Mouse (Mus musculus) lung, embryonic 14.5 days (tissue): ENCODE results near the gene Tle4. TPM values are rescaled to one million over a fixed set of nuclear protein-coding genes. Genes with fewer than 3 reads are reported as not detected.
A peak's percentile ranks its signal among the peaks of the same experiment; 100 is the strongest.

Experiments used
- ATAC-seq: fragments of 200-750 bp; cut with Nextera tagmentation; 2 replicates; pipeline ENCODE4 v1.8.0; 2017; ENCODE audit warnings: mild to moderate bottlenecking, moderate TSS enrichment, moderate library complexity; ENCODE audit not compliant: insufficient read depth
- DNase-seq: peaks from one replicate; pipeline ENCODE4 v3.0.0-alpha.2; 2015
- H3K27ac ChIP-seq: fragments of 300-500 bp; sonication (generic); 2 replicates; pipeline ENCODE4 v1.5.1; 2014; ENCODE audit warnings: low read depth, mild to moderate bottlenecking, moderate library complexity
- H3K27me3 ChIP-seq: fragments of 300-500 bp; sonication (generic); 2 replicates; pipeline ENCODE4 v1.6.1; 2014; ENCODE audit warnings: low read length, control low read depth; ENCODE audit not compliant: insufficient read depth
- H3K36me3 ChIP-seq: fragments of 300-500 bp; sonication (generic); 2 replicates; pipeline ENCODE4 v1.6.1; 2014; ENCODE audit warnings: control low read depth; ENCODE audit not compliant: insufficient read depth
- H3K4me1 ChIP-seq: fragments of 300-500 bp; sonication (generic); 2 replicates; pipeline ENCODE4 v1.6.1; 2014; ENCODE audit warnings: antibody characterized with exemption, control low read depth; ENCODE audit not compliant: insufficient read depth
- H3K4me2 ChIP-seq: fragments of 300-500 bp; sonication (generic); 2 replicates; pipeline ENCODE4 v1.6.1; 2014; ENCODE audit warnings: mild to moderate bottlenecking
- H3K4me3 ChIP-seq: fragments of 300-500 bp; sonication (generic); 2 replicates; pipeline ENCODE4 v1.5.1; 2014; ENCODE audit warnings: low read depth, low read length
- H3K9ac ChIP-seq: fragments of 300-500 bp; sonication (generic); 2 replicates; pipeline ENCODE4 v1.6.1; 2014
- H3K9me3 ChIP-seq: fragments of 300-500 bp; sonication (generic); 2 replicates; pipeline ENCODE4 v1.6.1; 2016; ENCODE audit warnings: low read depth, low read length, control low read depth
- CTCF ChIP-seq: IDR thresholded peaks from 2 replicates; pipeline ENCODE4 v1.5.1; 2016; ENCODE audit warnings: antibody characterized with exemption, low read depth
- WGBS: fragments of 180-500 bp; shearing (Covaris S2); extraction: QIAGEN DNeasy Blood & Tissue Kit; methylation state at CpG from one replicate; pipeline ENCODE4 v1.1.7; 2014; 5-methylcytosine and 5-hydroxymethylcytosine counted together
- polyA plus RNA-seq: library from polyadenylated mRNA; unstranded; fragments of >200 nt; fragmentation: Nextera tagmentation; extraction: Ambion mirVana; gene quantifications from 2 replicates; pipeline ENCODE4 v1.2.1, GENCODE M21; 2014

Gene Tle4
- polyA plus RNA-seq, 1 experiment from 2014 or later = 16.9 TPM

- Histone ChIP-seq H3K4me3 (no peak overlapping the region), H3K4me2 (no peak overlapping the region), H3K9ac (no peak overlapping the region), H3K4me1 (no peaks in the 10 kb centered on the region), H3K9me3 (no peaks in the 10 kb centered on the region), H3K27me3 (no peaks in the 10 kb centered on the region), H3K36me3 (peaks cover 22% of the 10 kb centered on the region), H3K27ac (no peak overlapping the region)
- 86% methylated on average over 5 of the region's 5 CpGs for WGBS
- ATAC-seq (no peak), DNase-seq (no peak)
- no peak for TF ChIP-seq CTCF
These were observed 134.4 kb downstream of the Tle4 start for GRCm38 (mm10) chr19:14463281-14464079.

GRCm38 (mm10) chr19:14453486-14453885 lies 144.4 kb downstream of the Tle4 start:
- H3K4me3 ChIP-seq = no peak overlapping the region
- 89% methylated on average over 10 of the region's 10 CpGs for WGBS
- peaks cover 36% of the 10 kb centered on the region for H3K36me3 ChIP-seq
- H3K4me2 ChIP-seq = no peak overlapping the region
- H3K27ac ChIP-seq = no peak overlapping the region
- no peaks in the 10 kb centered on the region for H3K9me3 ChIP-seq
- TF ChIP-seq CTCF = no peak
- H3K9ac ChIP-seq = no peak overlapping the region
- no peaks in the 10 kb centered on the region for H3K4me1 ChIP-seq
- ATAC-seq = no peak
- no peak for DNase-seq
- no peaks in the 10 kb centered on the region for H3K27me3 ChIP-seq

- H3K4me3 ChIP-seq = no peak overlapping the region
These were observed 146.5 kb downstream of the Tle4 start for GRCm38 (mm10) chr19:14451329-14451728.

GRCm38 (mm10) chr19:14449738-14450137 lies 148.1 kb downstream of the Tle4 start:
- H3K36me3 ChIP-seq = peaks cover 30% of the 10 kb centered on the region
- no peaks in the 10 kb centered on the region for H3K27me3 ChIP-seq
- H3K9me3 ChIP-seq = no peaks in the 10 kb centered on the region
- H3K4me3 ChIP-seq = no peak overlapping the region
- no peak overlapping the region for H3K27ac ChIP-seq
- no peak overlapping the region for H3K4me2 ChIP-seq
- H3K9ac ChIP-seq = no peak overlapping the region
- 89% methylated on average over 3 of the region's 3 CpGs for WGBS
- H3K4me1 ChIP-seq = no peaks in the 10 kb centered on the region
- peak; percentile 34 for TF ChIP-seq CTCF
- DNase-seq = peak; percentile 41
- ATAC-seq = no peak

More at GRCm38 (mm10) chr19:14451329-14451728, 146.5 kb downstream of the Tle4 start:
- Histone ChIP-seq H3K9ac (no peak overlapping the region), H3K27ac (no peak overlapping the region), H3K36me3 (peaks cover 30% of the 10 kb centered on the region), H3K9me3 (no peaks in the 10 kb centered on the region), H3K4me1 (no peaks in the 10 kb centered on the region), H3K27me3 (no peaks in the 10 kb centered on the region), H3K4me2 (no peak overlapping the region)
- ATAC-seq (no peak), DNase-seq (no peak)
- no peak for TF ChIP-seq CTCF
- WGBS = 89% methylated on average over 6 of the region's 6 CpGs

- DNase-seq (no peak), ATAC-seq (no peak)
- H3K9ac ChIP-seq = no peak overlapping the region
- no peak overlapping the region for H3K27ac ChIP-seq
- no peak overlapping the region for H3K4me2 ChIP-seq
- 82% methylated on average over 2 of the region's 2 CpGs for WGBS
- H3K4me3 ChIP-seq = no peak overlapping the region
- peaks cover 26% of the 10 kb centered on the region for H3K36me3 ChIP-seq
- H3K9me3 ChIP-seq = no peaks in the 10 kb centered on the region
- no peaks in the 10 kb centered on the region for H3K27me3 ChIP-seq
- no peaks in the 10 kb centered on the region for H3K4me1 ChIP-seq
- no peak for TF ChIP-seq CTCF
These were observed 149.3 kb downstream of the Tle4 start for GRCm38 (mm10) chr19:14448586-14448985.

- H3K4me2 ChIP-seq = no peak overlapping the region
- no peaks in the 10 kb centered on the region for H3K9me3 ChIP-seq
- H3K27ac ChIP-seq = no peak overlapping the region
- H3K36me3 ChIP-seq = peaks cover 15% of the 10 kb centered on the region
- peak; percentile 70 for DNase-seq
- 93% methylated on average over 1 of the region's 1 CpGs for WGBS
- no peaks in the 10 kb centered on the region for H3K27me3 ChIP-seq
- no peak for TF ChIP-seq CTCF
- H3K4me1 ChIP-seq = no peaks in the 10 kb centered on the region
- H3K9ac ChIP-seq = no peak overlapping the region
- ATAC-seq = no peak
- no peak overlapping the region for H3K4me3 ChIP-seq
These were observed 150.4 kb downstream of the Tle4 start for GRCm38 (mm10) chr19:14447474-14447873.

GRCm38 (mm10) chr19:14441861-14442260 lies 156.0 kb downstream of the Tle4 start:
- TF ChIP-seq CTCF = no peak
- Histone ChIP-seq H3K4me3 (no peak overlapping the region), H3K36me3 (no peaks in the 10 kb centered on the region), H3K27ac (no peak overlapping the region), H3K4me1 (no peaks in the 10 kb centered on the region), H3K27me3 (no peaks in the 10 kb centered on the region), H3K9me3 (no peaks in the 10 kb centered on the region), H3K4me2 (no peak overlapping the region), H3K9ac (no peak overlapping the region)
- DNase-seq = no peak
- WGBS = 80% methylated on average over 5 of the region's 5 CpGs
- ATAC-seq = no peak
